Comparison of ENCODE assay signal across 10 mouse cellular contexts in genomic region chr2:3958065-3958641, GRCm38 (mm10). TPM values are rescaled to one million over a fixed set of nuclear protein-coding genes. Genes with fewer than 3 reads are reported as not detected.
DNase-seq lines count a peak whose midpoint lies in the region; ATAC-seq and TF ChIP-seq lines count a peak whose summit lies in the region.
"Had no signal": no experiment of that assay in that cellular context is flagged by ENCODE, and none has a peak within 500 bp of the region (broad histone marks: within the 10 kb centered on the region; RNA-seq: fewer than 3 reads in every experiment).

No protein-coding gene starts in this region.

- H3K4me1 ChIP-seq in heart, embryonic 10.5 days = no peaks in the 10 kb centered on the region; the same call in 1 of the 2 replicates
- peaks cover 10% of the 10 kb centered on the region; the same call in 1 of the 2 replicates for H3K4me1 ChIP-seq in forebrain, postnatal 0 days (ENCODE audit: insufficient read depth)
- no peaks in the 10 kb centered on the region for H3K4me1 ChIP-seq in kidney, adult 2 months (ENCODE audit: control insufficient read depth, insufficient read depth, low read length)

- H3K27ac ChIP-seq in heart, embryonic 10.5 days = no peak overlapping the region
- peak overlapping the region; percentile 82 for H3K27ac ChIP-seq in forebrain, postnatal 0 days (ENCODE audit: low read depth, low read length)
- no peak overlapping the region for H3K27ac ChIP-seq in kidney, adult 2 months (ENCODE audit: insufficient read depth, low read depth, low read length)
- H3K27ac ChIP-seq: heart, adult 2 months had no signal

- ATAC-seq in forebrain, postnatal 0 days = peak; percentile 79

- no peaks in the 10 kb centered on the region for H3K27me3 ChIP-seq in heart, embryonic 10.5 days (ENCODE audit: insufficient read depth, poor library complexity, severe bottlenecking)
- H3K27me3 ChIP-seq in forebrain, postnatal 0 days (ENCODE audit: insufficient read depth, low read length) = no peaks in the 10 kb centered on the region
- H3K27me3 ChIP-seq in kidney, adult 2 months (replicated peaks; ENCODE audit: control insufficient read depth, insufficient read depth, low read length) = no peaks in the 10 kb centered on the region

- 20% methylated on average over 12 of the region's 12 CpGs for WGBS in heart, embryonic 10.5 days
- WGBS in forebrain, postnatal 0 days = 20% methylated on average over 12 of the region's 12 CpGs
- 22% methylated on average over 12 of the region's 12 CpGs for WGBS in kidney, adult 2 months

- H3K4me2 ChIP-seq in forebrain, postnatal 0 days (ENCODE audit: low read depth) = peak overlapping the region; percentile 31

- intact Hi-C loops in heart, postnatal 36 days (cut with DNase I) = no loop called here
- intact Hi-C loops in left cerebral cortex, postnatal 36 days (cut with DNase I) = no loop called here

- TF ChIP-seq POLR2A in kidney, adult 2 months (IDR thresholded peaks at IDR 0.05; ENCODE audit: low read depth, low read length) = no peak

- no peak for DNase-seq in heart, embryonic 10.5 days (ENCODE audit: low spot score)
- DNase-seq in heart, postnatal 36 days = no peak
- DNase-seq in adrenal gland, postnatal 10 days = peak; percentile 61
- peak; percentile 16 for DNase-seq in forebrain, postnatal 0 days
- DNase-seq in kidney, adult 2 months = peak; percentile 33
- peak; percentile 69 to 78 for DNase-seq in left cerebral cortex, postnatal 36 days (ENCODE audit: low spot score in 2 of 2)
- DNase-seq in right cerebral cortex, adult 18-20 months = peak; percentile 85
- DNase-seq in c-Kit-positive CD71-positive TER-119-positive erythroid progenitor cells, embryonic 14.5 days (ENCODE audit: low spot score) = no peak

- no peaks in the 10 kb centered on the region for H3K9me3 ChIP-seq in heart, embryonic 10.5 days
- H3K9me3 ChIP-seq in forebrain, postnatal 0 days (ENCODE audit: low read length) = no peaks in the 10 kb centered on the region

- H3K4me3 ChIP-seq in heart, embryonic 10.5 days = peak overlapping the region; percentile 31; the same call in 1 of the 2 replicates
- no peak overlapping the region for H3K4me3 ChIP-seq in forebrain, postnatal 0 days (ENCODE audit: low read depth, low read length)
- H3K4me3 ChIP-seq in kidney, adult 2 months (ENCODE audit: insufficient read depth, low read depth, low read length) = no peak overlapping the region
- H3K4me3 ChIP-seq: heart, adult 2 months had no signal

- no peaks in the 10 kb centered on the region for H3K36me3 ChIP-seq in heart, embryonic 10.5 days
- no peaks in the 10 kb centered on the region for H3K36me3 ChIP-seq in forebrain, postnatal 0 days (ENCODE audit: insufficient read depth)
- no peaks in the 10 kb centered on the region for H3K36me3 ChIP-seq in kidney, adult 2 months (ENCODE audit: control insufficient read depth, insufficient read depth, low read length)
- H3K36me3 ChIP-seq: G1E had no signal

- 0 out of 2 replicates have a peak overlapping the region, but pooled peaks have one; percentile 25 for H3K9ac ChIP-seq in forebrain, postnatal 0 days

- TF ChIP-seq CTCF in forebrain, postnatal 0 days (IDR thresholded peaks at IDR 0.05; ENCODE audit: low read depth) = no peak
- no peak for TF ChIP-seq CTCF in kidney, adult 2 months (conservative IDR thresholded peaks at IDR 0.05; ENCODE audit: insufficient read depth, insufficient read length, low read depth, low read length)

RNA-seq across cellular contexts. Expression of gene Frmd4a, which starts 59.4 kb away (rescaled TPM):
- polyA plus RNA-seq in heart, embryonic 10.5 days (2016; fragmentation: Nextera tagmentation; extraction: Ambion mirVana) = 19.4 and 29.4 TPM in 2 replicates
- 10 to 100 TPM; 18.0 to 26.1 TPM for total RNA-seq in heart, postnatal 36 days (2021)
- total RNA-seq in adrenal gland, postnatal 10 days (2021) = 10 to 100 TPM; 17.0 to 27.0 TPM
- total RNA-seq in forebrain, postnatal 0 days (2014; rRNA removed) = 74.5 and 85.8 TPM in 2 replicates
- polyA plus RNA-seq in forebrain, postnatal 0 days (2015; fragmentation: Nextera tagmentation; extraction: Ambion mirVana) = 36.0 and 43.8 TPM in 2 replicates
- 5.8 and 7.4 TPM in 2 replicates for polyA plus RNA-seq in kidney, adult 2 months (2012; rRNA removed)
- 10 to 100 TPM; 42.2 to 75.6 TPM for total RNA-seq in left cerebral cortex, postnatal 36 days (2021)

Comparison
In these comparisons a context has a peak if more than half of its experiments do, and no peak if none do; other contexts are left out.
1. DNase-seq: peak in adrenal gland, postnatal 10 days (single experiment), forebrain, postnatal 0 days (single experiment), kidney, adult 2 months (single experiment), left cerebral cortex, postnatal 36 days (2 of 2) and right cerebral cortex, adult 18-20 months (single experiment); none in heart, embryonic 10.5 days (single experiment), heart, postnatal 36 days (0 of 2) and c-Kit-positive CD71-positive TER-119-positive erythroid progenitor cells, embryonic 14.5 days (single experiment).